Mouse (Mus musculus) liver, embryonic 14.5 days (tissue): Measurements from ENCODE around the gene Ppp1r12a. TPM values are rescaled to one million over a fixed set of nuclear protein-coding genes. Genes with fewer than 3 reads are reported as not detected.

Experiments used
- ATAC-seq: fragments of 200-750 bp; cut with Nextera tagmentation; 2 replicates; pipeline ENCODE4 v1.8.0; 2017; ENCODE audit warnings: moderate number of reproducible peaks, mild to moderate bottlenecking, moderate library complexity; ENCODE audit not compliant: insufficient read depth
- DNase-seq, 3 experiments: peaks; one replicate each; pipeline ENCODE4 v3.0.0-alpha.2; 2012 to 2013; ENCODE audit warnings: low read depth in 3 of 3, low spot score in 3 of 3
- H3K27ac ChIP-seq: fragments of 300-500 bp; sonication (generic); 2 replicates; pipeline ENCODE4 v1.5.1; 2014; ENCODE audit warnings: moderate library complexity, mild to moderate bottlenecking, control low read depth, inconsistent platforms
- H3K27me3 ChIP-seq: fragments of 300-500 bp; sonication (generic); 2 replicates; pipeline ENCODE4 v1.6.1; 2014; ENCODE audit warnings: mild to moderate bottlenecking, low read length, moderate library complexity; ENCODE audit not compliant: control insufficient read depth, insufficient read depth
- H3K36me3 ChIP-seq: fragments of 300-500 bp; sonication (generic); replicated peaks from 2 replicates; pipeline ENCODE4 v1.6.1; 2014; ENCODE audit warnings: low read depth; ENCODE audit not compliant: control insufficient read depth, insufficient read depth
- H3K4me1 ChIP-seq, 2 experiments: fragments of 200-500 bp in 1 of 2; fragments of 300-500 bp in 1 of 2; sonication (generic) in 1 of 2; replicated peaks; 2 replicates each; pipeline ENCODE4 v1.6.1; 2012 to 2014; ENCODE audit warnings: antibody characterized with exemption in 1 of 2, inconsistent platforms in 1 of 2, low read length in 1 of 2; ENCODE audit not compliant: control insufficient read depth in 2 of 2, insufficient read depth in 2 of 2
- H3K4me2 ChIP-seq: fragments of 300-500 bp; sonication (generic); 2 replicates; pipeline ENCODE4 v1.6.1; 2014; ENCODE audit warnings: low read depth, mild to moderate bottlenecking, control low read depth, moderate library complexity
- H3K4me3 ChIP-seq, 2 experiments: fragments of 200-500 bp in 1 of 2; fragments of 300-500 bp in 1 of 2; sonication (generic) in 1 of 2; 2 replicates each; pipeline ENCODE4 v1.5.1; 2012 to 2014; ENCODE audit warnings: low read depth in 2 of 2, low read length in 2 of 2, mild to moderate bottlenecking in 2 of 2, control low read depth in 1 of 2, inconsistent platforms in 1 of 2, moderate library complexity in 1 of 2; ENCODE audit not compliant: insufficient read depth in 1 of 2
- H3K9ac ChIP-seq: fragments of 300-500 bp; sonication (generic); replicated peaks from 2 replicates; pipeline ENCODE4 v1.6.1; 2014; ENCODE audit warnings: mild to moderate bottlenecking, control low read depth, moderate library complexity
- H3K9me3 ChIP-seq: fragments of 300-500 bp; sonication (generic); 2 replicates; pipeline ENCODE4 v1.6.1; 2016; ENCODE audit warnings: low read length, mixed read lengths; ENCODE audit not compliant: control insufficient read depth
- CTCF ChIP-seq: IDR thresholded peaks from 2 replicates; pipeline ENCODE4 v1.5.1; 2016; ENCODE audit warnings: antibody characterized with exemption, low read depth, control low read depth
- EP300 ChIP-seq: IDR thresholded peaks from 2 replicates; pipeline ENCODE4 v1.6.1; 2016; ENCODE audit warnings: antibody characterized with exemption, low read depth
- WGBS: fragments of 180-500 bp; shearing (Covaris S2); extraction: QIAGEN DNeasy Blood & Tissue Kit; methylation state at CpG from one replicate; pipeline ENCODE4 v1.1.7; 2014; ENCODE audit not compliant: insufficient replicate concordance; 5-methylcytosine and 5-hydroxymethylcytosine counted together
- polyA plus RNA-seq, 2 experiments: library from polyadenylated mRNA; depleted of rRNA in 1 of 2; stranded (reverse) in 1 of 2; unstranded in 1 of 2; fragments of >200 nt; fragmentation: Nextera tagmentation in 1 of 2; extraction: Ambion mirVana in 1 of 2; gene quantifications; 2 replicates each; pipeline versions ENCODE4 v1.2.1 to v1.2.3; 2012 to 2014

The Ppp1r12a gene
- polyA plus RNA-seq, 2 experiments: 18.7 to 27.2 TPM

GRCm38 (mm10) chr10:108239061-108239460 is 77.1 kb downstream of the Ppp1r12a start:
- H3K4me3 ChIP-seq: no peak overlapping the region
- no peak overlapping the region for H3K27ac ChIP-seq
- no peak for DNase-seq
- no peaks in the 10 kb centered on the region for H3K9me3 ChIP-seq
- 89% methylated on average over 10 of the region's 10 CpGs for WGBS
- no peak for ATAC-seq
- H3K4me1 ChIP-seq: no peaks in the 10 kb centered on the region
- no peak overlapping the region for H3K4me2 ChIP-seq
- TF ChIP-seq CTCF (no peak), EP300 (no peak)
- H3K9ac ChIP-seq: no peak overlapping the region
- no peaks in the 10 kb centered on the region for H3K27me3 ChIP-seq
- peaks cover 18% of the 10 kb centered on the region for H3K36me3 ChIP-seq

GRCm38 (mm10) chr10:108250710-108251109 is 88.7 kb downstream of the Ppp1r12a start:
- ATAC-seq (no peak), DNase-seq (no peak)
- Histone ChIP-seq H3K27me3 (no peaks in the 10 kb centered on the region), H3K9ac (no peak overlapping the region), H3K27ac (no peak overlapping the region), H3K4me1 (peaks cover under 1 to 2% of the 10 kb centered on the region in 2 experiments; a peak in 3 of 4 replicates), H3K36me3 (peaks cover 20% of the 10 kb centered on the region), H3K4me3 (no peak overlapping the region), H3K9me3 (no peaks in the 10 kb centered on the region), H3K4me2 (no peak overlapping the region)
- WGBS: 87% methylated on average over 12 of the region's 12 CpGs
- TF ChIP-seq CTCF: no peak

GRCm38 (mm10) chr10:108251181-108251580 is 89.2 kb downstream of the Ppp1r12a start:
- no peak overlapping the region for H3K4me2 ChIP-seq
- DNase-seq: no peak
- no peak overlapping the region for H3K4me3 ChIP-seq
- H3K9me3 ChIP-seq: no peaks in the 10 kb centered on the region
- no peak overlapping the region for H3K27ac ChIP-seq
- ATAC-seq: no peak
- TF ChIP-seq EP300 (no peak), CTCF (no peak)
- no peaks in the 10 kb centered on the region for H3K27me3 ChIP-seq
- H3K4me1 ChIP-seq: peaks cover 5 to 7% of the 10 kb centered on the region in 2 experiments; a peak in 3 of 4 replicates
- 63% methylated on average over 2 of the region's 2 CpGs for WGBS
- H3K36me3 ChIP-seq: peaks cover 20% of the 10 kb centered on the region
- no peak overlapping the region for H3K9ac ChIP-seq

- Histone ChIP-seq H3K9me3 (no peaks in the 10 kb centered on the region), H3K4me2 (0 out of 2 replicates have a peak overlapping the region, but pooled peaks have one; percentile 4), H3K27me3 (no peaks in the 10 kb centered on the region), H3K9ac (no peak overlapping the region), H3K27ac (no peak overlapping the region), H3K4me3 (no peak overlapping the region), H3K36me3 (peaks cover 23% of the 10 kb centered on the region), H3K4me1 (peaks cover 6 to 8% of the 10 kb centered on the region in 2 experiments; a peak in 3 of 4 replicates)
- TF ChIP-seq EP300: peak; percentile 59
- TF ChIP-seq CTCF: no peak
- 44% methylated on average over 7 of the region's 7 CpGs for WGBS
- ATAC-seq (peak; percentile 87), DNase-seq (peak; percentile 26 to 36 (median 35))
Observed at GRCm38 (mm10) chr10:108255812-108256376, 93.9 kb downstream of the Ppp1r12a start.

- Histone ChIP-seq H3K4me3 (no peak overlapping the region), H3K9me3 (no peaks in the 10 kb centered on the region), H3K4me1 (peaks cover 3 to 4% of the 10 kb centered on the region in 2 experiments; a peak in 3 of 4 replicates), H3K9ac (no peak overlapping the region), H3K27ac (no peak overlapping the region), H3K27me3 (no peaks in the 10 kb centered on the region), H3K36me3 (peaks cover 32% of the 10 kb centered on the region), H3K4me2 (no peak overlapping the region)
- WGBS: 91% methylated on average over 10 of the region's 10 CpGs
- ATAC-seq: no peak
- no peak for DNase-seq
- no peak for TF ChIP-seq EP300
- no peak for TF ChIP-seq CTCF
Observed at GRCm38 (mm10) chr10:108260931-108261330, 98.9 kb downstream of the Ppp1r12a start.
